Mouse (Mus musculus) neural tube, embryonic 11.5 days (tissue): ENCODE results near the gene 1700001J03Rik. TPM values are rescaled to one million over a fixed set of nuclear protein-coding genes. Genes with fewer than 3 reads are reported as not detected.
A peak's percentile ranks its signal among the peaks of the same experiment; 100 is the strongest.
"Not testable (repeated sequence)": the region's sequence is repeated elsewhere in the genome, so short reads cannot be mapped to it uniquely, and the experiment has no call there.

Experiments used
- ATAC-seq: fragments of 200-750 bp; cut with Nextera tagmentation; 2 replicates; pipeline ENCODE4 v1.8.0; 2017; ENCODE audit warnings: moderate number of reproducible peaks, mild to moderate bottlenecking, moderate TSS enrichment, moderate library complexity; ENCODE audit not compliant: insufficient read depth, low FRiP score, low TSS enrichment
- DNase-seq: peaks from one replicate; pipeline ENCODE4 v3.0.0-alpha.2; 2015; ENCODE audit warnings: low spot score
- H3K27ac ChIP-seq: fragments of 300-500 bp; sonication (generic); 2 replicates; pipeline ENCODE4 v1.5.1; 2014; ENCODE audit warnings: low read depth, mild to moderate bottlenecking, low read length
- H3K27me3 ChIP-seq: fragments of 300-500 bp; sonication (generic); 2 replicates; pipeline ENCODE4 v1.6.1; 2014; ENCODE audit warnings: mild to moderate bottlenecking, low read length, mixed read lengths; ENCODE audit not compliant: control insufficient read depth, insufficient read depth
- H3K36me3 ChIP-seq: fragments of 300-500 bp; sonication (generic); 2 replicates; pipeline ENCODE4 v1.6.1; 2014; ENCODE audit warnings: mild to moderate bottlenecking, low read length, moderate library complexity, mixed read lengths; ENCODE audit not compliant: control insufficient read depth, insufficient read depth
- H3K4me1 ChIP-seq: fragments of 300-500 bp; sonication (generic); 2 replicates; pipeline ENCODE4 v1.6.1; 2014; ENCODE audit warnings: low read length, mixed read lengths; ENCODE audit not compliant: control insufficient read depth, insufficient read depth
- H3K4me2 ChIP-seq: fragments of 300-500 bp; sonication (generic); 2 replicates; pipeline ENCODE4 v1.6.1; 2014; ENCODE audit warnings: low read depth, mild to moderate bottlenecking, moderate library complexity
- H3K4me3 ChIP-seq: fragments of 300-500 bp; sonication (generic); 2 replicates; pipeline ENCODE4 v1.5.1; 2014; ENCODE audit warnings: low read depth, low read length
- H3K9ac ChIP-seq: fragments of 300-500 bp; sonication (generic); 2 replicates; pipeline ENCODE4 v1.6.1; 2014; ENCODE audit warnings: mild to moderate bottlenecking, low read length
- H3K9me3 ChIP-seq: fragments of 300-500 bp; sonication (generic); 2 replicates; pipeline ENCODE4 v1.6.1; 2016; ENCODE audit warnings: low read length; ENCODE audit not compliant: control insufficient read depth
- WGBS: fragments of 180-500 bp; shearing (Covaris S2); extraction: QIAGEN DNeasy Blood & Tissue Kit; methylation state at CpG from one replicate; pipeline ENCODE4 v1.1.7; 2014; 5-methylcytosine and 5-hydroxymethylcytosine counted together
- polyA plus RNA-seq: library from polyadenylated mRNA; unstranded; fragments of >200 nt; fragmentation: Nextera tagmentation; extraction: Ambion mirVana; gene quantifications from 2 replicates; pipeline ENCODE4 v1.2.1, GENCODE M21; 2014

The 1700001J03Rik gene
- polyA plus RNA-seq, 1 experiment from 2014 or later, result not detected

GRCm38 (mm10) chr5:146158326-146158725, 26.8 kb downstream of the 1700001J03Rik start:
- not testable (repeated sequence) for H3K9me3 ChIP-seq, H3K36me3 ChIP-seq, ATAC-seq, H3K27me3 ChIP-seq, H3K4me3 ChIP-seq, H3K27ac ChIP-seq, H3K4me2 ChIP-seq, DNase-seq, H3K4me1 ChIP-seq, H3K9ac ChIP-seq
- WGBS, result 90% methylated on average over 4 of the region's 4 CpGs

- 82% methylated on average over 3 of the region's 3 CpGs for WGBS
- H3K36me3 ChIP-seq, result no peaks in the 10 kb centered on the region
- H3K4me3 ChIP-seq, result no peak overlapping the region
- no peak overlapping the region for H3K9ac ChIP-seq
- H3K4me1 ChIP-seq, result no peaks in the 10 kb centered on the region
- DNase-seq, result no peak
- H3K4me2 ChIP-seq, result no peak overlapping the region
- no peak overlapping the region for H3K27ac ChIP-seq
- H3K9me3 ChIP-seq, result peaks cover 2% of the 10 kb centered on the region; the same call in 1 of the 2 replicates
- ATAC-seq, result no peak
- no peaks in the 10 kb centered on the region for H3K27me3 ChIP-seq
Measured at GRCm38 (mm10) chr5:146150454-146150853, 34.6 kb downstream of the 1700001J03Rik start.

- H3K36me3 ChIP-seq, result no peaks in the 10 kb centered on the region
- no peaks in the 10 kb centered on the region for H3K27me3 ChIP-seq
- H3K27ac ChIP-seq, result no peak overlapping the region
- DNase-seq, result peak; percentile 43
- no peaks in the 10 kb centered on the region for H3K4me1 ChIP-seq
- no peak overlapping the region for H3K4me3 ChIP-seq
- ATAC-seq, result no peak
- no peak overlapping the region for H3K4me2 ChIP-seq
- no peaks in the 10 kb centered on the region; the same call in 1 of the 2 replicates for H3K9me3 ChIP-seq
- 44% methylated on average over 2 of the region's 2 CpGs for WGBS
- H3K9ac ChIP-seq, result no peak overlapping the region
Measured at GRCm38 (mm10) chr5:146147903-146148302, 37.2 kb downstream of the 1700001J03Rik start.

Other genes starting within 250 kb of the 1700001J03Rik start
- not detected in 2 replicates for gene Cyp3a25, start 175.7 kb downstream of the 1700001J03Rik start, polyA plus RNA-seq
- gene Cyp3a59, start 106.0 kb downstream of the 1700001J03Rik start, polyA plus RNA-seq, result not detected in 2 replicates
- not detected in 2 replicates for gene Gm5565, start 24.8 kb downstream of the 1700001J03Rik start, polyA plus RNA-seq
- not detected in 2 replicates for gene Gm6309, start 14.6 kb downstream of the 1700001J03Rik start, polyA plus RNA-seq
- 22.7 TPM in 2 replicates for gene Rnf6, start 36.3 kb upstream of the 1700001J03Rik start, polyA plus RNA-seq
- 36.0 and 38.4 TPM in 2 replicates for gene Cdk8, start 45.9 kb upstream of the 1700001J03Rik start, polyA plus RNA-seq
- gene Wasf3, start 199.7 kb upstream of the 1700001J03Rik start, polyA plus RNA-seq, result 6.4 and 6.6 TPM in 2 replicates